Mouse (Mus musculus) left cerebral cortex, postnatal 4 days (tissue): ENCODE results near the gene Ddit4l. TPM values are rescaled to one million over a fixed set of nuclear protein-coding genes. Genes with fewer than 3 reads are reported as not detected.
"Not testable (repeated sequence)": the region's sequence is repeated elsewhere in the genome, so short reads cannot be mapped to it uniquely, and the experiment has no call there.

Experiments
- DNase-seq: peaks from one replicate; pipeline ENCODE4 v3.0.0-alpha.2; 2022
- intact Hi-C: fragments of 180-260 bp; cut with DNase I; formaldehyde crosslinking; loops from one replicate; pipeline ENCODE4 v1.15.1; 2025
- microRNA-seq: library from miRNA; unstranded; fragments of <30 nt; microRNA quantifications from one replicate; pipeline ENCODE4 v1.2.0, GENCODE M21; 2022
- total RNA-seq, 2 experiments: library from RNA; stranded (reverse); gene quantifications; 2 replicates each; pipeline ENCODE4 v1.2.3; 2021

The Ddit4l gene
- total RNA-seq, 2 experiments from 2014 or later: 3.6 to 5.0 TPM

DNA sequence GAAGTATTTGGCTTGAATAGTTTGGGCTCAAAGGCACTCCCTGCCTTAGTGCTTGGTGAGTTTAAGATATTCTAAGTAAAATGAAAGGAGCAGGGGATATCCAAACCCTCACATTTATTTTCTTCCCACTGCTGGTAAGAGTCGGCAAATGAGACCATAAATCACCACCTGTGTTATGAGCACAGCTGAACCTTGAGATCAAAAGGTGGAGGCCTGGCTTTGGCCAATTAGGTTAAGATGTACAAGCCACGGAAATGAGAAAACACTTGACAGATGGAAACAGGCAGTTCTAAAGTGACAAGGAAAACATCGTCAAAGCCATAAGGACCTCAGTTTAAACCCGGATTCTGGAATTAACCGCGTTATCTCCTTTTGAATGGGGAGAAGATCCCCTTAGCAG lies 23.5 kb downstream of the Ddit4l start:
- intact Hi-C loops: no loop called here
- no peak for DNase-seq

DNA sequence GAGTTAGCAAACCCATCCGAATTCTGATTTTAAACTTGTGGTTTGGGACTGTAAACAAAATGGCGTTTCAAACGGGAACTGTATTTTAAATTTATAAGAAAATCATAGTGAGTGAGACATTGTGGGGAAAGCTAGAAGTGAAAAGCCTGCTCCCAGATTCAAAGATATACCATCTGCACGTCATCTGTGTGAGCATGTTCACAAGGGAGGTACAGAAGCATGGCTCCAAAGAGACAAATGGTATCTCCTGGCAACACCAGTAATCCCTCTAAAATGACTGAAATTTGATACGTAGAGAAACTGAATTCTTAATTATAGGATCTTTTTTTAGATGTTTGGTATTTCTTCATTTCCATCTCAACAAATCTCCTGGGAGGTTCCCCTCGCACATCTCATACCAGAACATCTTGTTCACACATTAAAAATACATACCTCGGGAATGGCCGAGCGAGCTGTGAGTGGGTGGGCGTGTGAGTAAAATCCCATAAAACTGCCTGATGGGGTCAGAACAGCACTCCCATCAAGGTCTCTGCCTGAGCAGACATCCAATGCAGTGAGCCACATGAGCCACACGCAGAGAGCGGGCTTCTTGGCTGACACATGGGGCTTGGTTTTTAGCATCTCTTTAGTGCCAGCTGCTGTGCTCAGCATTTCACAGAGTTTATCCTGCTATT lies 26.2 kb downstream of the Ddit4l start:
- DNase-seq: peak; percentile 15
- intact Hi-C loops: no loop called here

DNA sequence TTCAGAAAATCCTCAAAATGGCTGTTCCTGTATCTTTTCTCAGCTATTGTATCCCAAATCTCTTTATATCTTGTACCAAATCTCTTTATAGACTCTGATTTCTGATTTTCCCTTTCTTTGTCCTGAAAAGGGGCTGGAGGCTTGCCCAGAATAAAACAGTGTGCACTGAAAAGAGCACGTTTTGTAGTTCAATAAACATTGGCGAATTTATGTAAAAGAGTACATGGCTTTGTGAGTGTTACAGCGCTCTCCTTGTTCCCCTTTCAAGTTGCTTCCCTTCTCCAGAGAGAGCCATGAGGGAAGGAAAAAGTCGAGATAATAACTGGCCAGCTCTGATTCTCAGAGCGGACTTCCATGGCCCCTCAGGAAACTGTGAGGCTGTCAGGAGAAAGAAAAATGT lies 27.7 kb downstream of the Ddit4l start:
- DNase-seq: no peak
- intact Hi-C loops: no loop called here

DNA sequence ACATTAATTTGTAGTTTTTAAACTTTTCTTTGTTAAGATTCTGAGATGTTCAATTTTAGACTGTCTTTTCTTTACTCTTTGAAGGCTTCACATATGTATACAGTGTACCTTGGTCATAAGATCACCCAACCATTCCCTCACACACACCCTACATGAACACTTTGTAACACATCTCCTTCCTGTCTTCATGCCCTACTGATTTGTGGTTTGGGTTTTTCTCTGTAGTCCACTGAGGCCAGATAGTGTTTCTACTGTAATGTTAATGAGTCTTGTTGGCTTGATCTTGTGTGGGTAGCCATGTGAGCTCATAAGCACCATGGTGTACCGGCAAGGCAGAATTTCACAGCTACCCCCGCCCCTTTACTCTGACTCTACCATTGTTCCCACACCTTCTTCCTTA lies 31.4 kb downstream of the Ddit4l start:
- intact Hi-C loops: no loop called here
- DNase-seq: no peak

DNA sequence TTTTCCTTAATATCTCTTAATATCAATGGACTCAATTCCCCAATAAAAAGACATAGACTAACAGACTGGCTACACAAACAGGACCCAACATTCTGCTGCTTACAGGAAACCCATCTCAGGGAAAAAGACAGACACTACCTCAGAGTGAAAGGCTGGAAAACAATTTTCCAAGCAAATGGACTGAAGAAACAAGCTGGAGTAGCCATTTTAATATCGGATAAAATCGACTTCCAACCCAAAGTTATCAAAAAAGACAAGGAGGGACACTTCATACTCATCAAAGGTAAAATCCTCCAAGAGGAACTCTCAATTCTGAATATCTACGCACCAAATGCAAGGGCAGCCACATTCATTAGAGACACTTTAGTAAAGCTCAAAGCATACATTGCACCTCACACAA lies 49.8 kb downstream of the Ddit4l start, which contains the start of gene Gm21962:
Gene Gm21962, plus strand, starts transcription at position 301 of the 400 bp plus-strand sequence.
- intact Hi-C loops, DNase-seq: not testable (repeated sequence)

Small RNA genes lying within 50 kb of the gene (microRNA-seq; reads per million reads assigned to microRNA genes)
- not detected for gene Gm22468

Other genes starting within 250 kb of the Ddit4l start
- gene Gm21962, start 49.9 kb downstream of the Ddit4l start, total RNA-seq: not detected
- 100 to 1,000 TPM; 187 to 226 TPM for gene H2afz, start 242.9 kb downstream of the Ddit4l start, total RNA-seq
- gene Dnajb14, start 246.1 kb downstream of the Ddit4l start, total RNA-seq: 10 to 100 TPM; 28.3 to 30.1 TPM